Mouse (Mus musculus) hindbrain, embryonic 11.5 days (tissue): ENCODE measurements around the gene 1810046K07Rik. TPM values are rescaled to one million over a fixed set of nuclear protein-coding genes. Genes with fewer than 3 reads are reported as not detected.

Source experiments
- ATAC-seq: fragments of 200-750 bp; cut with Nextera tagmentation; 2 replicates; pipeline ENCODE4 v1.8.0; 2017; ENCODE audit warnings: mild to moderate bottlenecking, moderate TSS enrichment, moderate library complexity; ENCODE audit not compliant: low FRiP score
- DNase-seq: peaks from one replicate; pipeline ENCODE4 v3.0.0-alpha.2; 2015; ENCODE audit warnings: low spot score
- H3K27ac ChIP-seq: fragments of 300-500 bp; sonication (generic); 2 replicates; pipeline ENCODE4 v1.5.1; 2014; ENCODE audit warnings: mild to moderate bottlenecking, low read depth, low read length
- H3K27me3 ChIP-seq: fragments of 300-500 bp; sonication (generic); 2 replicates; pipeline ENCODE4 v1.6.1; 2014; ENCODE audit warnings: mild to moderate bottlenecking, low read length, moderate library complexity, mixed read lengths; ENCODE audit not compliant: control insufficient read depth, insufficient read depth
- H3K36me3 ChIP-seq: fragments of 300-500 bp; sonication (generic); 2 replicates; pipeline ENCODE4 v1.6.1; 2014; ENCODE audit warnings: mild to moderate bottlenecking, low read length, moderate library complexity, mixed read lengths; ENCODE audit not compliant: control insufficient read depth, insufficient read depth
- H3K4me1 ChIP-seq: fragments of 300-500 bp; sonication (generic); replicated peaks from 2 replicates; pipeline ENCODE4 v1.6.1; 2014; ENCODE audit warnings: low read length, mixed read lengths; ENCODE audit not compliant: control insufficient read depth, insufficient read depth
- H3K4me2 ChIP-seq: fragments of 300-500 bp; sonication (generic); replicated peaks from 2 replicates; pipeline ENCODE4 v1.6.1; 2014; ENCODE audit warnings: mild to moderate bottlenecking, low read depth, low read length
- H3K4me3 ChIP-seq: fragments of 300-500 bp; sonication (generic); 2 replicates; pipeline ENCODE4 v1.5.1; 2014; ENCODE audit warnings: low read depth, low read length
- H3K9ac ChIP-seq: fragments of 300-500 bp; sonication (generic); 2 replicates; pipeline ENCODE4 v1.6.1; 2014; ENCODE audit warnings: low read depth, low read length
- H3K9me3 ChIP-seq: fragments of 300-500 bp; sonication (generic); 2 replicates; pipeline ENCODE4 v1.6.1; 2016; ENCODE audit warnings: low read length; ENCODE audit not compliant: control insufficient read depth
- WGBS: fragments of 180-500 bp; shearing (Covaris S2); extraction: QIAGEN DNeasy Blood & Tissue Kit; methylation state at CpG from one replicate; pipeline ENCODE4 v1.1.7; 2014; 5-methylcytosine and 5-hydroxymethylcytosine counted together
- polyA plus RNA-seq: library from polyadenylated mRNA; unstranded; fragments of >200 nt; fragmentation: Nextera tagmentation; extraction: Ambion mirVana; gene quantifications from 2 replicates; pipeline ENCODE4 v1.2.1, GENCODE M21; 2014

1810046K07Rik gene
- polyA plus RNA-seq, 1 experiment from 2014 or later = not detected

DNA sequence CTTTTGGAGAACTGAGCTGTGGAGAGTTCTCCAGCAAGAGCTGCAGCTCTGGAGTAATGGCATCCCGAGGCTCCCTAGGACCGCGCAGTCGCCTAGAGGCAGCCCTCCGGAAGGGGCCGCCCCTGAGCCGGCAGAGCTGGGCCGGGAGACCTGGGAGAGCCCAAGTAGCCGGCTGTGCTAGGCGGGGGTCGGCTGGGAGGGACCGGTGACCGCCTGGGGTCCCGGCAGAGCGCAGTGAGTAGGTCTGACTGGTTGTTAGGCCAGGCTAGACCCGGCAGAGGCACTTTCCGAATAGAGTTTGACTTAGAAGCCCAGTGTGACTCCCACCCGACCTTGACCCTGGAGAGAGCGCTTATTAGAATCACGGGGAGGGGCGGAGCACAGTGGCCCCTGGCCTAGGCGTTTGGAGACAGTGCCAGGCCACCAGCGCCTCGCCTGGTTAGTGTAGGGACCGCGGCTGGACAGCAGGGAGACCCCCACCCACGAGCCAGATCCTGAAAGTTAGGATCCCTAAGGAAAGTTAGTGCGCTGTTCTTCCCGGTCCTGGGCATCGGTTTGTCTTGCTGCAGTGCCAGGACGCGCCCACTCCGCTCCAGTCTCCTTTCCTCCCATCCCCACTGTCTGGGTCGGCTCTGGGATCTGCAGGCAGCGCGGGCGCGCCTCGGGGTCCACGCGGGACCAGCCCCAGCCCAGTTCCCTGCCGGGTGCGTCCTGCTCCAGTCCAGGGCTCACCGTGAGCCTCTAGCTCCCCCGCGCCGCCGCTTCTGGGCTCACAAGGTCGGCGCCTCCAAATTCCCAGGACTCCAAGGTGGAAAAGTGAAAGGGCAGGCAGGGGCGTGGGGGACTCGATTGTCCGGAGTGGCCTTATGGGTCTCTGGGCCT, 50.0 kb downstream of the 1810046K07Rik start, which contains the start of gene Colca2:
Gene Colca2 (minus strand): TSS at position 70 of the 882 bp plus-strand sequence.
- WGBS = under 1% methylated on average over 53 of the region's 53 CpGs
- no peaks in the 10 kb centered on the region for H3K36me3 ChIP-seq
- no peaks in the 10 kb centered on the region for H3K9me3 ChIP-seq
- peak within 1 kb of the TSS; percentile 93 for H3K4me2 ChIP-seq
- peak within 1 kb of the TSS; percentile 52 for H3K4me3 ChIP-seq
- peak; percentile 83 for DNase-seq
- 0 out of 2 replicates have a peak, but pooled peaks cover 2% of the 10 kb centered on the region for H3K4me1 ChIP-seq
- no peak within 1 kb of the TSS for H3K27ac ChIP-seq
- peak within 1 kb of the TSS; percentile 67 for H3K9ac ChIP-seq
- peaks cover 11% of the 10 kb centered on the region for H3K27me3 ChIP-seq
- ATAC-seq = peak; percentile 98

DNA sequence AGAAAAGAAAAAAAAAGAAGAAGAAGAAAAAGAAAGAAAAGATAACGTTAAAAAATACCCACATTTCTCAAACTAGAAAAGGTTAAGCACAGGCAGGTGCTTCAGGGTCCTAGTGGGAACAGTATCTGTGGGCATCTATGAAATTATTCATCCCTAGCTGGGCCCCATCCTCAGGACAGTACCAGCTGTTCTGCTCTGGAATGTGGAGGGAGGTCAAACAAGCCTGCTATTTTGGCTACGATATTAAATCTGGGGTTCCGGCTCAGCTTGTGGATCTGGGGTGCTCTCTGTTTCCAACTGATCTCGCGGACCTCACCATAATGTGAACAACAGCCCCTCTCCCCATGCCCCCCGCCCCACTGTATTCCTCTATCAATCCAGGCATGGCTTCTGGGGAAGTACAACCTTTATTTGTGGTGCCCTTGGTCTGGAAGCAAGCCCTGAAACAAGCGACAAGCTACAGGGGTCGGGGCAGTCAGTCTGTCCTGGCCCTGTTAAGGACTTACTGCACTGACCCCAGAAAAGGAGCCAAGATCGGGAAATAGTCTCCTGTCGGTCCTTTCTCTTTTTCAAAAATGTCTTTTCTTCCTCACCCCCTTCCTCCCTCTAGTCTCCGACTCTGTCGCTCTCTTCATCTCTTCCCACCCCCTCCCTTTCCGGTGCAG, 50.8 kb downstream of the 1810046K07Rik start:
- peaks cover 11% of the 10 kb centered on the region for H3K27me3 ChIP-seq
- H3K9me3 ChIP-seq = no peaks in the 10 kb centered on the region
- ATAC-seq = peak; percentile 38
- no peak overlapping the region for H3K27ac ChIP-seq
- H3K36me3 ChIP-seq = no peaks in the 10 kb centered on the region
- no peak overlapping the region for H3K9ac ChIP-seq
- 20% methylated on average over 13 of the region's 13 CpGs for WGBS
- H3K4me3 ChIP-seq = peak overlapping the region; percentile 52; the same call in 1 of the 2 replicates
- no peak for DNase-seq
- H3K4me2 ChIP-seq = peak overlapping the region; percentile 93
- H3K4me1 ChIP-seq = 0 out of 2 replicates have a peak, but pooled peaks cover 2% of the 10 kb centered on the region

DNA sequence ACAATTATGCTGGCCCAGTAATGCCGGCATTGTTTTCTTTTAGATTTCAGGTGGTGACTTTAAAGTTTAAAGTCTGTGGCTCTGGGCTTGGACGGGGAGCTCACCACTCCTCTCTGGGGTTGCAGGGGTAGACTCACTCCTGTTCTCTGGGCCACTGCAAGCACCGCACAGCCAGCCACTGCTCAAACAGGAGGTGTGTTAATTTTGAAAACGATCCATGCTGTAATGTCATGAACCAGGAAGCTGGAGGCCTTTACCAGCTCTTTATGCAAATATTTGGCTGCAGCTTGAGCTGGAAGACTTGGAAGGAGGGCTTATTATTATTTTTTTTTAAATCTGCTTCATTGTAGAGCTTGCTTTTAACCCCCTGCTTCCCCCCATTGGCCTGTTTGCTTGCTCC, 54.0 kb downstream of the 1810046K07Rik start:
- 45% methylated on average over 4 of the region's 4 CpGs for WGBS
- no peak for DNase-seq
- Histone ChIP-seq H3K27me3 (peaks cover 6% of the 10 kb centered on the region), H3K4me1 (0 out of 2 replicates have a peak, but pooled peaks cover 2% of the 10 kb centered on the region), H3K9me3 (no peaks in the 10 kb centered on the region), H3K9ac (no peak overlapping the region), H3K4me3 (no peak overlapping the region), H3K4me2 (no peak overlapping the region), H3K36me3 (no peaks in the 10 kb centered on the region), H3K27ac (no peak overlapping the region)
- ATAC-seq = no peak

DNA sequence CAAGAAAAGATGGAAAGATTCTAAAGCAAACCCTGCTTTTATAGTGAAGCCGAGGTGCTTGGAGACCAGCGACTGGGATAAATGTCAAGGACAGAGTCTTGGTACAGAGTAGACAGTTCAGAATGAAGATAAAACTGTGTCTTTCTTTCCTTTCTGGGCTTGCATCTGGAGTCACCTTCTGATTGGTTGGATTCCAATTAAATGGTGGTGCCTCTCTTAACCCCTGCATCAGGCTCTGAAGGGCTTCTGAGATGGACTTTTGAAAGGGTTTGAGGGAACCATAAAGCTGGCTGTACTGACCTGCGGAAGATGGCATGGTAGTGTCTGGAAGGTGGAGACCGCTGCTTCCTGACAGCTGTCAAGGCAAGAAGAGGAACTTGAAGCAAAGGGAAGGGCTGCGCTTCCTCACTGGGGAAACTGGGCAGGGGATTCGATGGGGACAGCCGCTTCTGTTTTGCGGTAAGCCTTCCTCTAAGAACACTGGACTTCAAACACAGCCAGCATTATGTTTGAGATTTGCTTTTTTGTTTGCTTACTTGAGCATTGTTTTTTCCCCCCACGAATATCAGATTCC, 55.0 kb downstream of the 1810046K07Rik start:
- ATAC-seq = no peak
- H3K4me3 ChIP-seq = no peak overlapping the region
- 75% methylated on average over 9 of the region's 9 CpGs for WGBS
- H3K36me3 ChIP-seq = no peaks in the 10 kb centered on the region
- DNase-seq = no peak
- H3K27ac ChIP-seq = no peak overlapping the region
- no peaks in the 10 kb centered on the region for H3K9me3 ChIP-seq
- H3K27me3 ChIP-seq = no peaks in the 10 kb centered on the region
- no peaks in the 10 kb centered on the region for H3K4me1 ChIP-seq
- no peak overlapping the region for H3K4me2 ChIP-seq
- no peak overlapping the region for H3K9ac ChIP-seq

DNA sequence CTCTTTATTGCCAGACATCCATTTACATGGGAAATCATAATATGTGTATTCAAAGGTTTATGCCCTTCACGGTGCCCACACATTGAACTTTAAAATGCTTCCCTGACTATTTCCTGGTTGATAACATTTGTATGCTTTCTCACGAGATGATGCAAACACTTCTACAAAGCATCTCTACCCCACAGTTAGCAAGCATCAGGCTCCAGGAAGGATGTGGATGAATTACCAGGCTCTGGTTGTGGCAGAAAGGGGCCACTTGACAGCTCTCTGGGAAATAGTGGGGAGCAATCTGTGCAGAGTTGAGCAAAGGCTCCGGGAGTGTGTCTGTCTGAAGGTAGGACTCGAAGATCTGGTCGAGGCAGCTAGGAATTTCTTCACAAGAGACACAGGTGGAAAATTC, 56.6 kb downstream of the 1810046K07Rik start:
- no peaks in the 10 kb centered on the region for H3K36me3 ChIP-seq
- no peak overlapping the region for H3K4me3 ChIP-seq
- ATAC-seq (no peak), DNase-seq (no peak)
- H3K9ac ChIP-seq = no peak overlapping the region
- H3K9me3 ChIP-seq = no peaks in the 10 kb centered on the region
- H3K27me3 ChIP-seq = no peaks in the 10 kb centered on the region
- H3K4me1 ChIP-seq = no peaks in the 10 kb centered on the region
- no peak overlapping the region for H3K4me2 ChIP-seq
- WGBS = 89% methylated on average over 5 of the region's 5 CpGs
- H3K27ac ChIP-seq = no peak overlapping the region

DNA sequence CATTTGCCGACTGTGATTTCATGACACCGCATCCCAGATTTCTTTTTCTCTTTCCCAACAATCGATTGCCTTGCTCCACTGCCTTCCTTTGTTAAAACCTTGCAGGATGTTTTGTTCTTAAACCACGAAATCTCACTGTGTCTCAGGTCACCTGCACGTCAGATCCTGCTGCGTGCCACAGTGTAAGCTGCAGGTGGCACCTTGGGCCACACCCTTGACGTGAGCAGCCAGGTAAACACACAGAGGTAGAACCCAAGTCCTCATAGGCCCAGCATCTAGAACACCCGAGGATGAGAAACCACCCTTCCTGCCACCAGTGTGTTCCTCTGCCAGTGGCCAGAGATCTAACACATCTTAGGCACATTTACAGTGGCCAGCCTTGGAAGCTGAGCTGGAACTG, 57.6 kb downstream of the 1810046K07Rik start:
- 69% methylated on average over 8 of the region's 8 CpGs for WGBS

DNA sequence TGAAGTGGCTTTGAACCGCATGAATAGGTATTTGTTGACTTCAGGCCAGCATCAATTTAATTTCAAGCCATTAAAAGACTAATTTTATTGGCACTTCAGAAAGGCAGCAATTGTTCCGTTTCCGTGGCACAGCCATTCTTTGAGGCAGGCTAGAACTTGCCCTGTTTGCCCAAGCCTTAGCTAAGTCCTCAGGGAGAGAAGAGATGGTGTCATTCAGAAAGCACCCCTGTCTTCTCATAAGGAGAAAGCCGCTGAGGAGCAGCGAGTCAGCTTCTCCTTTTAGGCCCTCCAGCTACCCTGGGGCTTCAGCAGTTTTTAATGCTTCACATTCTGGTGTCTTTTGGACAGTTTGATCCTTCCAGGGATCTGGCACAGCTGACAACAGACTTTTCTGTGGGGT, 59.9 kb downstream of the 1810046K07Rik start:
- no peaks in the 10 kb centered on the region for H3K9me3 ChIP-seq
- H3K27me3 ChIP-seq = no peaks in the 10 kb centered on the region
- H3K36me3 ChIP-seq = no peaks in the 10 kb centered on the region
- DNase-seq (no peak), ATAC-seq (no peak)
- H3K9ac ChIP-seq = no peak overlapping the region
- H3K4me3 ChIP-seq = no peak overlapping the region
- WGBS = 86% methylated on average over 5 of the region's 5 CpGs
- H3K4me2 ChIP-seq = no peak overlapping the region
- H3K4me1 ChIP-seq = no peaks in the 10 kb centered on the region
- no peak overlapping the region for H3K27ac ChIP-seq

More for the DNA sequence above, 57.6 kb downstream of the 1810046K07Rik start:
- Histone ChIP-seq H3K27ac (no peak overlapping the region), H3K36me3 (no peaks in the 10 kb centered on the region), H3K27me3 (no peaks in the 10 kb centered on the region), H3K4me2 (no peak overlapping the region), H3K4me3 (no peak overlapping the region), H3K9me3 (no peaks in the 10 kb centered on the region), H3K9ac (no peak overlapping the region), H3K4me1 (no peaks in the 10 kb centered on the region)
- no peak for ATAC-seq
- DNase-seq = no peak

DNA sequence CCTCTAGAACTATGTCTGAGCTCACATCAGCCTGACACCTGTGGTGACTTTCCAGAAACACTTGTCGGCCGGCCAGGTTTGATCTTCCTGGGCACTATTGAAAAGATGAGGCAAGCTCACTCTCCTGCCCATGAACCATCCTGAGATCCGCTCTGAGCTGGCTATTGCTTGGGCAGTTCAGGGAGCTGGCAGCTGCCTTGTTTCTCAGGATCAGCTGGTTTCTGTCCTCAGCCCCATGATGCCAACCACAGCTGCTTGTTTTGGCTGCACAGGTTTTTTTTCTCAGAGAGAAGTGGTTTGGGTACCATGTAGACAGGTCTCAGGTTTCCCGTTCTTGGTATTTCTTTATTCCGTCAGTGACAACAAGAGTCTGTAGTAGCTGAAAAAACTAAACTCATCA, 70.3 kb downstream of the 1810046K07Rik start:
- Histone ChIP-seq H3K27me3 (no peaks in the 10 kb centered on the region), H3K4me3 (no peak overlapping the region), H3K27ac (no peak overlapping the region), H3K9ac (no peak overlapping the region), H3K4me1 (no peaks in the 10 kb centered on the region), H3K36me3 (no peaks in the 10 kb centered on the region), H3K4me2 (no peak overlapping the region), H3K9me3 (no peaks in the 10 kb centered on the region)
- WGBS = 90% methylated on average over 5 of the region's 5 CpGs
- no peak for DNase-seq
- no peak for ATAC-seq
